Mouse (Mus musculus) erythroblast, embryonic 14.5 days (primary cell): ENCODE results near the gene Akap9.

Experiments used
- GATA1 ChIP-seq: IDR thresholded peaks from 2 replicates; pipeline ENCODE4 v1.6.1; 2012; ENCODE audit warnings: low read length, inconsistent platforms, mixed read lengths
- TAL1 ChIP-seq: IDR thresholded peaks from 3 replicates; pipeline ENCODE4 v1.6.1; 2012; ENCODE audit warnings: low read length, inconsistent platforms, mixed read lengths

- TF ChIP-seq GATA1 (no peak), TAL1 (no peak)
Observed at GRCm38 (mm10) chr5:4101031-4101430, 173.2 kb downstream of the Akap9 start.
